Mouse (Mus musculus) hindbrain, embryonic 16.5 days (tissue): Measurements from ENCODE around the gene Olfr288. TPM values are rescaled to one million over a fixed set of nuclear protein-coding genes. Genes with fewer than 3 reads are reported as not detected.
A peak's percentile ranks its signal among the peaks of the same experiment; 100 is the strongest.

Experiments used
- ATAC-seq: fragments of 200-750 bp; cut with Nextera tagmentation; 2 replicates; pipeline ENCODE4 v1.8.0; 2017; ENCODE audit warnings: moderate TSS enrichment, moderate library complexity
- H3K27ac ChIP-seq: fragments of 300-500 bp; sonication (generic); 2 replicates; pipeline ENCODE4 v1.5.1; 2014; ENCODE audit warnings: low read depth, mild to moderate bottlenecking, control low read depth, low read length, moderate library complexity
- H3K27me3 ChIP-seq: fragments of 300-500 bp; sonication (generic); replicated peaks from 2 replicates; pipeline ENCODE4 v1.6.1; 2014; ENCODE audit warnings: low read length; ENCODE audit not compliant: control insufficient read depth, insufficient read depth
- H3K36me3 ChIP-seq: fragments of 300-500 bp; sonication (generic); 2 replicates; pipeline ENCODE4 v1.6.1; 2014; ENCODE audit warnings: mild to moderate bottlenecking, low read length, moderate library complexity, mixed read lengths; ENCODE audit not compliant: control insufficient read depth, insufficient read depth
- H3K4me1 ChIP-seq: fragments of 300-500 bp; sonication (generic); 2 replicates; pipeline ENCODE4 v1.6.1; 2014; ENCODE audit warnings: low read depth, low read length; ENCODE audit not compliant: control insufficient read depth, insufficient read depth
- H3K4me2 ChIP-seq: fragments of 300-500 bp; sonication (generic); 2 replicates; pipeline ENCODE4 v1.6.1; 2014; ENCODE audit warnings: mild to moderate bottlenecking, low read length, control low read depth, moderate library complexity
- H3K4me3 ChIP-seq: fragments of 300-500 bp; sonication (generic); 2 replicates; pipeline ENCODE4 v1.5.1; 2014; ENCODE audit warnings: mild to moderate bottlenecking, low read length, control low read depth, moderate library complexity
- H3K9ac ChIP-seq: fragments of 300-500 bp; sonication (generic); 2 replicates; pipeline ENCODE4 v1.6.1; 2014; ENCODE audit warnings: low read depth, mild to moderate bottlenecking, control low read depth, low read length, moderate library complexity
- H3K9me3 ChIP-seq: fragments of 300-500 bp; sonication (generic); 2 replicates; pipeline ENCODE4 v1.6.1; 2014; ENCODE audit warnings: mild to moderate bottlenecking, low read length, moderate library complexity; ENCODE audit not compliant: control insufficient read depth
- WGBS: fragments of 180-500 bp; shearing (Covaris S2); extraction: QIAGEN DNeasy Blood & Tissue Kit; methylation state at CpG from one replicate; pipeline ENCODE4 v1.1.7; 2014; 5-methylcytosine and 5-hydroxymethylcytosine counted together
- polyA plus RNA-seq: library from polyadenylated mRNA; unstranded; fragments of >200 nt; fragmentation: Nextera tagmentation; extraction: Ambion mirVana; gene quantifications from 2 replicates; pipeline ENCODE4 v1.2.1, GENCODE M21; 2015

Gene Olfr288
- polyA plus RNA-seq, 1 experiment from 2014 or later: not detected

- Histone ChIP-seq H3K4me2 (peak overlapping the region; percentile 72), H3K36me3 (no peaks in the 10 kb centered on the region), H3K9ac (peak overlapping the region; percentile 53), H3K4me1 (peaks cover 9% of the 10 kb centered on the region), H3K4me3 (peak overlapping the region; percentile 70), H3K27me3 (no peaks in the 10 kb centered on the region), H3K9me3 (no peaks in the 10 kb centered on the region), H3K27ac (no peak overlapping the region)
- no peak for ATAC-seq
- WGBS: 25% methylated on average over 7 of the region's 7 CpGs
Observed at GRCm38 (mm10) chr15:98170365-98170764, 25.0 kb downstream of the Olfr288 start.

- Histone ChIP-seq H3K27me3 (no peaks in the 10 kb centered on the region), H3K27ac (no peak overlapping the region; the same call in 1 of the 2 replicates)
- ATAC-seq: no peak
Observed at GRCm38 (mm10) chr15:98168622-98169004, 26.7 kb downstream of the Olfr288 start.

GRCm38 (mm10) chr15:98167645-98168621 lies 27.4 kb downstream of the Olfr288 start:
- WGBS: under 1% methylated on average over 63 of the region's 69 CpGs
- peaks cover 7% of the 10 kb centered on the region for H3K4me1 ChIP-seq
- peak overlapping the region; percentile 77 for H3K9ac ChIP-seq

More at GRCm38 (mm10) chr15:98168622-98169004, 26.7 kb downstream of the Olfr288 start:
- peak overlapping the region; percentile 70 for H3K4me3 ChIP-seq
- H3K4me2 ChIP-seq: peak overlapping the region; percentile 72
- H3K36me3 ChIP-seq: no peaks in the 10 kb centered on the region
- H3K9me3 ChIP-seq: no peaks in the 10 kb centered on the region
- peaks cover 8% of the 10 kb centered on the region for H3K4me1 ChIP-seq
- H3K9ac ChIP-seq: peak overlapping the region; percentile 77
- 4% methylated on average over 19 of the region's 19 CpGs for WGBS

GRCm38 (mm10) chr15:98166963-98167644 lies 28.2 kb downstream of the Olfr288 start, which contains the start of gene Ccdc184:
Gene Ccdc184 (plus strand): TSS chr15:98167158.
- Histone ChIP-seq H3K36me3 (no peaks in the 10 kb centered on the region), H3K4me3 (peak within 1 kb of the TSS; percentile 70), H3K4me2 (peak within 1 kb of the TSS; percentile 72), H3K9ac (peak within 1 kb of the TSS; percentile 77), H3K27ac (peak within 1 kb of the TSS; percentile 94), H3K4me1 (peaks cover 7% of the 10 kb centered on the region), H3K9me3 (no peaks in the 10 kb centered on the region), H3K27me3 (no peaks in the 10 kb centered on the region)
- ATAC-seq: peak; percentile 62
- under 1% methylated on average over 17 of the region's 18 CpGs for WGBS

More at GRCm38 (mm10) chr15:98167645-98168621, 27.4 kb downstream of the Olfr288 start:
- Histone ChIP-seq H3K4me2 (peak overlapping the region; percentile 72), H3K27me3 (no peaks in the 10 kb centered on the region), H3K36me3 (no peaks in the 10 kb centered on the region), H3K9me3 (no peaks in the 10 kb centered on the region), H3K27ac (peak overlapping the region; percentile 94), H3K4me3 (peak overlapping the region; percentile 70)
- ATAC-seq: peak; percentile 95

GRCm38 (mm10) chr15:98165525-98165924 lies 29.8 kb downstream of the Olfr288 start, which contains the start of gene Asb8:
Gene Asb8 (minus strand): TSS chr15:98165625.
- no peak for ATAC-seq
- 90% methylated on average over 5 of the region's 5 CpGs for WGBS
- H3K27me3 ChIP-seq: no peaks in the 10 kb centered on the region
- no peaks in the 10 kb centered on the region for H3K36me3 ChIP-seq
- peak within 1 kb of the TSS; percentile 72; the same call in 1 of the 2 replicates for H3K4me2 ChIP-seq
- H3K27ac ChIP-seq: no peak within 1 kb of the TSS
- H3K9me3 ChIP-seq: no peaks in the 10 kb centered on the region
- no peak within 1 kb of the TSS for H3K4me3 ChIP-seq
- H3K4me1 ChIP-seq: peaks cover 3% of the 10 kb centered on the region
- no peak within 1 kb of the TSS for H3K9ac ChIP-seq

GRCm38 (mm10) chr15:98162561-98162960 lies 32.8 kb downstream of the Olfr288 start:
- no peaks in the 10 kb centered on the region for H3K27me3 ChIP-seq
- no peak overlapping the region for H3K9ac ChIP-seq
- no peak overlapping the region for H3K4me3 ChIP-seq
- no peaks in the 10 kb centered on the region for H3K36me3 ChIP-seq
- ATAC-seq: no peak
- no peaks in the 10 kb centered on the region; the same call in 1 of the 2 replicates for H3K4me1 ChIP-seq
- no peak overlapping the region for H3K4me2 ChIP-seq
- no peaks in the 10 kb centered on the region for H3K9me3 ChIP-seq
- no peak overlapping the region for H3K27ac ChIP-seq
- 86% methylated on average over 4 of the region's 4 CpGs for WGBS

- no peaks in the 10 kb centered on the region for H3K27me3 ChIP-seq
- H3K4me2 ChIP-seq: no peak overlapping the region
- no peaks in the 10 kb centered on the region for H3K36me3 ChIP-seq
- no peak overlapping the region for H3K9ac ChIP-seq
- no peaks in the 10 kb centered on the region for H3K4me1 ChIP-seq
- no peak for ATAC-seq
- 53% methylated on average over 19 of the region's 19 CpGs for WGBS
- H3K4me3 ChIP-seq: no peak overlapping the region
- H3K27ac ChIP-seq: no peak overlapping the region
- no peaks in the 10 kb centered on the region for H3K9me3 ChIP-seq
Observed at GRCm38 (mm10) chr15:98161026-98161805, 34.1 kb downstream of the Olfr288 start.

GRCm38 (mm10) chr15:98157253-98157652 lies 38.1 kb downstream of the Olfr288 start:
- Histone ChIP-seq H3K9ac (no peak overlapping the region), H3K4me2 (no peak overlapping the region), H3K36me3 (no peaks in the 10 kb centered on the region), H3K9me3 (no peaks in the 10 kb centered on the region), H3K4me3 (no peak overlapping the region), H3K27ac (no peak overlapping the region), H3K27me3 (no peaks in the 10 kb centered on the region), H3K4me1 (no peaks in the 10 kb centered on the region)
- WGBS: 69% methylated on average over 1 of the region's 1 CpGs
- no peak for ATAC-seq
